Mouse (Mus musculus): ENCODE data around the gene Acaa1b. TPM values are rescaled to one million over a fixed set of nuclear protein-coding genes. Genes with fewer than 3 reads are reported as not detected.

Acaa1b gene
- polyA plus RNA-seq, 2 experiments: 1.7 to 1.8 TPM

DNA sequence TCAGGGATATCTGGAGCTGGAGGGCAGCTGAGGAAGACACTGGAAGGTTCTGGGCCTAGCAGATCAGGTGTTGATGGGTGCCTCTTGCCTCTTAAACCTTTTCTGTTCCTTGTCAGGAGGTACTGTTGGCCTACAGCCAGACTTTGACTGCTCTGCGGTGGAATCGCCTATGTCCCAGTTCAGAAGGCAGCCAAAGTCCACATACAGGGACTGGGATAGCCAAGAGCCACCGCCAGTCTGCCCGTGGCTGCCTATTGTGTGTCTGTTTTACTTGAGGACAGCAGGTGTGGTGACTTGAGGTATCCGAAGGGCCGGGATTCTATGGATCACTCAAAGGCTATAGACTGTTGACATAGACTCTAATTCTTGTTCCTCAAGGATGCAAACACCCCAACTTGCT lies 8.7 kb upstream of the Acaa1b start:
- no peak for DNase-seq (ENCODE audit: low spot score)
- Histone ChIP-seq H3K36me3 (ENCODE audit: control insufficient read depth, insufficient read depth, low read length) (no peaks in the 10 kb centered on the region), H3K4me1 (ENCODE audit: control insufficient read depth, insufficient read depth, low read length) (no peaks in the 10 kb centered on the region), H3K9ac (ENCODE audit: low read depth, low read length, severe bottlenecking) (no peak overlapping the region), H3K4me2 (replicated peaks; ENCODE audit: low read depth, low read length, severe bottlenecking) (no peak overlapping the region), H3K27ac (replicated peaks; ENCODE audit: low read depth, low read length) (no peak overlapping the region), H3K9me3 (ENCODE audit: control insufficient read depth, low read length) (no peaks in the 10 kb centered on the region), H3K27me3 (ENCODE audit: control insufficient read depth, insufficient read depth, low read length) (no peaks in the 10 kb centered on the region), H3K4me3 (replicated peaks; ENCODE audit: low read length) (no peak overlapping the region)
- 90% methylated on average over 6 of the region's 6 CpGs for WGBS
- no peak for ATAC-seq (ENCODE audit: low FRiP score, low read depth)
- TF ChIP-seq POLR2A (IDR thresholded peaks at IDR 0.05; ENCODE audit: borderline replicate concordance, extremely low read depth, insufficient read depth, insufficient read length): no peak

DNA sequence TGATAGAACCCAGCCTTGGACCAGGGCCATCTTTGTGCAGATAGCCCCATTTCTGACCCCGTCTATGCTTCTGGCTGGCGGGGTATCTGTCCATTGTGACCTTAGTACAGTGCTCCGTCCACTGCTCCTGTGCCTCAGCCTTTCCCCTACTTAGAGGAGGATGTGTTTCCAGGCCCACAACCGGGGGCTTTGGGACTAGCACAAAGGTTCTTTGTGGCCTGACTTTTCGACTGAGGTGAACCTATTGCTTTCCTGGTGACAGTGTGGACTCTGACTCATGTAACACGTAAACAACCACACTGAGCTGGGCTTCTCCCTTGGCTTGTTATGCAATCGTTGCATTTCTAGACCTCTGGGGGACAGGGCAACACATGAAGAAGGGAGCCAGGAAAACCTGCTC lies 7.8 kb upstream of the Acaa1b start:
- DNase-seq (ENCODE audit: low spot score) (no peak), ATAC-seq (ENCODE audit: low FRiP score, low read depth) (no peak)
- H3K4me2 ChIP-seq (replicated peaks; ENCODE audit: low read depth, low read length, severe bottlenecking): no peak overlapping the region
- no peaks in the 10 kb centered on the region for H3K36me3 ChIP-seq (ENCODE audit: control insufficient read depth, insufficient read depth, low read length)
- H3K4me3 ChIP-seq (replicated peaks; ENCODE audit: low read length): no peak overlapping the region
- H3K27ac ChIP-seq (replicated peaks; ENCODE audit: low read depth, low read length): no peak overlapping the region
- no peak overlapping the region for H3K9ac ChIP-seq (ENCODE audit: low read depth, low read length, severe bottlenecking)
- H3K27me3 ChIP-seq (ENCODE audit: control insufficient read depth, insufficient read depth, low read length): no peaks in the 10 kb centered on the region
- no peak for TF ChIP-seq POLR2A (IDR thresholded peaks at IDR 0.05; ENCODE audit: borderline replicate concordance, extremely low read depth, insufficient read depth, insufficient read length)
- H3K9me3 ChIP-seq (ENCODE audit: control insufficient read depth, low read length): no peaks in the 10 kb centered on the region
- no peaks in the 10 kb centered on the region for H3K4me1 ChIP-seq (ENCODE audit: control insufficient read depth, insufficient read depth, low read length)
- WGBS: 84% methylated on average over 7 of the region's 7 CpGs

DNA sequence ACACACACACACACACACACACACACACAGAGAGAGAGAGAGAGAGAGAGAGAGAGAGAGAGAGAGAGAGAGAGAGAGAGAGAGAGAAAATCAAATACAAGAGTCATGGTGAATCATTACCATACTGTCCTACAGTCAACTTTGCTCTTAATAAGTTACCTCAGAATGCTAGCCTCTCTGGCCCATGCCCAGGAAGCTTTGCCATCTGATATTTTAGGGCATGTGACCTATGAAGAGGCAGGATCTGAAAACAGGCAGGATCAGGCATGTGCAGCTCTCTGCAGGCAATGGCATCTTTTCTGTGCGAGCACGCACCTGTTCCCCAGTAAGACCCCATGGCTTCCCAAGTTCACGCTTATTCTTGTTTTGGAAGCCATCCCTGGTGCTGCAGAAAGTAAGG lies 3.8 kb upstream of the Acaa1b start:
- 82% methylated on average over 3 of the region's 3 CpGs for WGBS
- TF ChIP-seq POLR2A (IDR thresholded peaks at IDR 0.05; ENCODE audit: borderline replicate concordance, extremely low read depth, insufficient read depth, insufficient read length): no peak
- DNase-seq (ENCODE audit: low spot score) (no peak), ATAC-seq (ENCODE audit: low FRiP score, low read depth) (no peak)
- Histone ChIP-seq H3K36me3 (ENCODE audit: control insufficient read depth, insufficient read depth, low read length) (no peaks in the 10 kb centered on the region), H3K9ac (ENCODE audit: low read depth, low read length, severe bottlenecking) (no peak overlapping the region), H3K27me3 (ENCODE audit: control insufficient read depth, insufficient read depth, low read length) (no peaks in the 10 kb centered on the region; the same call in 1 of the 2 replicates), H3K27ac (replicated peaks; ENCODE audit: low read depth, low read length) (no peak overlapping the region), H3K4me1 (ENCODE audit: control insufficient read depth, insufficient read depth, low read length) (no peaks in the 10 kb centered on the region; the same call in 1 of the 2 replicates), H3K4me2 (replicated peaks; ENCODE audit: low read depth, low read length, severe bottlenecking) (no peak overlapping the region), H3K9me3 (ENCODE audit: control insufficient read depth, low read length) (no peaks in the 10 kb centered on the region), H3K4me3 (replicated peaks; ENCODE audit: low read length) (no peak overlapping the region)

DNA sequence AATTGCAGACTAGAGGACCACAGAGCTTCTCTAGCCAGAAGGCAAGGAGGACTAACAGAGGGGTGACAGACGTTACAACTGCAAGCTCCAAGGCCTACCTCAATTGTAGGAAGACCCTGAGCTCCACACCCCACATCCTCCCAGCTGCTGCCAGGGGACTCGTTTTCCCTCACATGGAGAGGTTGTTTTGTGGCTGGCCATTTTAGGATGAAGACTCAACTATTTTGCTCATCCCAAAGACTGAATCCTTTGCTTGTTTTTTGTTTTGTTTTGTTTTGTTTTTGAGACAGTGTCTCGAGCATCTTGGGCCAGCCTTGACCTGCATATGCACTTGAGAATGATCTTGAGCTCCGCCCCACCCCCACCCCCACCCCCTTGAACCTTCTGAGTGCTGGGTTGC lies 2.0 kb upstream of the Acaa1b start, which contains the start of gene Gm47289:
TSS of gene Gm47289 (plus strand) at position 301 of the 400 bp plus-strand sequence.
- ATAC-seq (ENCODE audit: low FRiP score, low read depth): no peak
- TF ChIP-seq POLR2A (IDR thresholded peaks at IDR 0.05; ENCODE audit: borderline replicate concordance, extremely low read depth, insufficient read depth, insufficient read length): no peak

DNA sequence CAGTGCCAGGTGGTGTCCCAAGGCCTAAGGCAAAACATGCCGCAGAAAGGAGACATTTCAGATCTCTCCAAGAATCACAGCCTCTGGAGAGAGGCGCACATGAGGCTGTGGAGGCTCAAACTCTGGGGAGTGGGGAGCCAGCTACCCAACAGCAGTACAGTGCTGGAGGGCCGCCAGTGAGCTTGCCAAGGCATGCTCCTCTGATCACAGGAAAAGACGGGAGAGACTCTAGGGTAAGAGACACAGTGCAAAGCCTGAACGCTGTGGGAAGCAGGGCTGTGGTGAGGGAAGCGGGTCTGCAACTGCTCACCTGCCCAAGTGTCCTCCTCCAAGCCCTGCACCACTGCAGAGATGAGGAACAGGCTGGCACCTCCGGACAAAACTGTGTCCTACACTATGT lies 1.1 kb downstream of the Acaa1b start:
- Histone ChIP-seq H3K4me2 (replicated peaks; ENCODE audit: low read depth, low read length, severe bottlenecking) (0 out of 2 replicates have a peak overlapping the region, but pooled peaks have one; percentile 58), H3K36me3 (ENCODE audit: control insufficient read depth, insufficient read depth, low read length) (no peaks in the 10 kb centered on the region), H3K27ac (replicated peaks; ENCODE audit: low read depth, low read length) (no peak overlapping the region), H3K4me1 (ENCODE audit: control insufficient read depth, insufficient read depth, low read length) (no peaks in the 10 kb centered on the region; the same call in 1 of the 2 replicates), H3K9me3 (ENCODE audit: control insufficient read depth, low read length) (no peaks in the 10 kb centered on the region), H3K4me3 (replicated peaks; ENCODE audit: low read length) (no peak overlapping the region), H3K27me3 (ENCODE audit: control insufficient read depth, insufficient read depth, low read length) (no peaks in the 10 kb centered on the region; the same call in 1 of the 2 replicates), H3K9ac (ENCODE audit: low read depth, low read length, severe bottlenecking) (no peak overlapping the region)
- 51% methylated on average over 7 of the region's 7 CpGs for WGBS
- no peak for TF ChIP-seq POLR2A (IDR thresholded peaks at IDR 0.05; ENCODE audit: borderline replicate concordance, extremely low read depth, insufficient read depth, insufficient read length)
- ATAC-seq (ENCODE audit: low FRiP score, low read depth): no peak
- no peak for DNase-seq (ENCODE audit: low spot score)

More for the DNA sequence above, 2.0 kb upstream of the Acaa1b start, which contains the start of gene Gm47289:
- Histone ChIP-seq H3K27ac (replicated peaks; ENCODE audit: low read depth, low read length) (no peak within 1 kb of the TSS), H3K4me3 (replicated peaks; ENCODE audit: low read length) (no peak within 1 kb of the TSS), H3K27me3 (ENCODE audit: control insufficient read depth, insufficient read depth, low read length) (no peaks in the 10 kb centered on the region; the same call in 1 of the 2 replicates), H3K4me1 (ENCODE audit: control insufficient read depth, insufficient read depth, low read length) (no peaks in the 10 kb centered on the region; the same call in 1 of the 2 replicates), H3K36me3 (ENCODE audit: control insufficient read depth, insufficient read depth, low read length) (no peaks in the 10 kb centered on the region), H3K4me2 (replicated peaks; ENCODE audit: low read depth, low read length, severe bottlenecking) (no peak within 1 kb of the TSS), H3K9ac (ENCODE audit: low read depth, low read length, severe bottlenecking) (no peak within 1 kb of the TSS), H3K9me3 (ENCODE audit: control insufficient read depth, low read length) (no peaks in the 10 kb centered on the region)
- no peak for DNase-seq (ENCODE audit: low spot score)
- WGBS: 43% methylated on average over 4 of the region's 4 CpGs

All from limb, embryonic 14.5 days (tissue).